Mouse (Mus musculus): ENCODE results near the gene Meis1. TPM values are rescaled to one million over a fixed set of nuclear protein-coding genes. Genes with fewer than 3 reads are reported as not detected.
A peak's percentile ranks its signal among the peaks of the same experiment; 100 is the strongest.

The Meis1 gene
- polyA plus RNA-seq, 1 experiment from 2014 or later = 153 TPM

- 53% methylated on average over 3 of the region's 3 CpGs for WGBS
- no peak overlapping the region for H3K27ac ChIP-seq (ENCODE audit: low read length)
Measured at GRCm38 (mm10) chr11:18947434-18947833, 71.4 kb downstream of the Meis1 start.

DNA sequence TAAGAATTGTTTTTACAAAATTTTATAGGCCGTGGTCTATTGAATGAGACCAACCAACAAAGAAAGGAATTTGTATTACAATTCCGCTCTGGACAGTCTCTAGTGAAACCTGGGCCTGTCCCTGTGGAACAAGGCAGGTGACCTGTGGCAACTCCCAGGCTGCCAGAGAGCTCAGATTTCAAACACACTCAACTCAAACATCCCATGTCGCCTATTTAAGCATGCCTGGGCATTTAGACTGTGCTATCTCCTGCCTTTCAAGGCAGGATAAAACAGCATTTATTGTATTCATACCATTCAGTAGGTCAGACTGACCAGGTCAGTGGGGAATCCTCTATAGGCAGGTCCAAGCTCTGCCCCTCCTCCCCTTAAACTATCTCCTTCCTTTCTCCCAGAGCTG is 73.0 kb downstream of the Meis1 start:
- no peaks in the 10 kb centered on the region; the same call in 1 of the 2 replicates for H3K36me3 ChIP-seq (ENCODE audit: control insufficient read depth, insufficient read depth, low read length)
- no peaks in the 10 kb centered on the region for H3K9me3 ChIP-seq (replicated peaks; ENCODE audit: control insufficient read depth, low read length)
- H3K27me3 ChIP-seq (ENCODE audit: control insufficient read depth, insufficient read depth, low read length) = no peaks in the 10 kb centered on the region
- 35% methylated on average over 3 of the region's 3 CpGs for WGBS
- peak; percentile 57; the same call in 1 of the 2 replicates for ATAC-seq (ENCODE audit: insufficient read depth, low FRiP score)
- H3K9ac ChIP-seq (ENCODE audit: low read length) = no peak overlapping the region
- no peak overlapping the region for H3K4me2 ChIP-seq (ENCODE audit: low read depth, low read length)
- H3K4me3 ChIP-seq (replicated peaks; ENCODE audit: low read length) = no peak overlapping the region
- H3K4me1 ChIP-seq (ENCODE audit: control insufficient read depth, insufficient read depth, low read length) = peaks cover 54% of the 10 kb centered on the region
- no peak overlapping the region; the same call in 1 of the 2 replicates for H3K27ac ChIP-seq (ENCODE audit: low read length)

More at GRCm38 (mm10) chr11:18947434-18947833, 71.4 kb downstream of the Meis1 start:
- no peaks in the 10 kb centered on the region for H3K9me3 ChIP-seq (replicated peaks; ENCODE audit: control insufficient read depth, low read length)
- ATAC-seq (ENCODE audit: insufficient read depth, low FRiP score) = no peak
- H3K4me2 ChIP-seq (ENCODE audit: low read depth, low read length) = no peak overlapping the region
- H3K9ac ChIP-seq (ENCODE audit: low read length) = no peak overlapping the region
- H3K36me3 ChIP-seq (ENCODE audit: control insufficient read depth, insufficient read depth, low read length) = no peaks in the 10 kb centered on the region
- peaks cover 54% of the 10 kb centered on the region for H3K4me1 ChIP-seq (ENCODE audit: control insufficient read depth, insufficient read depth, low read length)
- no peak overlapping the region for H3K4me3 ChIP-seq (replicated peaks; ENCODE audit: low read length)
- no peaks in the 10 kb centered on the region for H3K27me3 ChIP-seq (ENCODE audit: control insufficient read depth, insufficient read depth, low read length)

GRCm38 (mm10) chr11:18944972-18945625 is 73.7 kb downstream of the Meis1 start:
- ATAC-seq (ENCODE audit: insufficient read depth, low FRiP score) = no peak
- Histone ChIP-seq H3K4me1 (ENCODE audit: control insufficient read depth, insufficient read depth, low read length) (peaks cover 51% of the 10 kb centered on the region), H3K27ac (ENCODE audit: low read length) (peak overlapping the region; percentile 39; the same call in 1 of the 2 replicates), H3K36me3 (ENCODE audit: control insufficient read depth, insufficient read depth, low read length) (no peaks in the 10 kb centered on the region; the same call in 1 of the 2 replicates), H3K27me3 (ENCODE audit: control insufficient read depth, insufficient read depth, low read length) (no peaks in the 10 kb centered on the region), H3K9ac (ENCODE audit: low read length) (no peak overlapping the region), H3K9me3 (replicated peaks; ENCODE audit: control insufficient read depth, low read length) (no peaks in the 10 kb centered on the region), H3K4me2 (ENCODE audit: low read depth, low read length) (no peak overlapping the region), H3K4me3 (replicated peaks; ENCODE audit: low read length) (no peak overlapping the region)
- 46% methylated on average over 14 of the region's 14 CpGs for WGBS

DNA sequence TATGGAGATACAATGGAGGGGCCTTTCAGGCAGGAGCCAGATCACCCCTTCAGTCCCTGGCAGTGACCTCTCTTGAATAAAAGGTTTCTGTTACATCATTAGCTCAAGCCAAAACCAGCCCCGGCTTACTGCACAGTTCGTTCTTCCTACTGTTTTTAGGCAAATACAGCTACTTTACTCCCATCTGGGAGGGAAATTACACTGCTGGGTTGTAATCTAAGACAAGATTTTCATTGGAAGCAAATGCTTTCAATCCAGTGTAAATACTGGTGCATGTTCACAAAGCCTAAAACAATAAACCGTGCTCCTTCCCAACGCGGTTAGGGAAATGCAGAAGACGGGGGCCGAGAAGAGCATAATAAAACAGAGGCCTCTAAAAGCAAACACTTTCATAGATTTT is 74.6 kb downstream of the Meis1 start:
- no peak overlapping the region for H3K4me3 ChIP-seq (replicated peaks; ENCODE audit: low read length)
- ATAC-seq (ENCODE audit: insufficient read depth, low FRiP score) = no peak

GRCm38 (mm10) chr11:18942990-18943389 is 75.8 kb downstream of the Meis1 start:
- H3K9ac ChIP-seq (ENCODE audit: low read length) = no peak overlapping the region
- H3K9me3 ChIP-seq (replicated peaks; ENCODE audit: control insufficient read depth, low read length) = no peaks in the 10 kb centered on the region
- 0 out of 2 replicates have a peak, but pooled peaks have one; percentile 10 for ATAC-seq (ENCODE audit: insufficient read depth, low FRiP score)
- peaks cover 47% of the 10 kb centered on the region for H3K4me1 ChIP-seq (ENCODE audit: control insufficient read depth, insufficient read depth, low read length)
- H3K36me3 ChIP-seq (ENCODE audit: control insufficient read depth, insufficient read depth, low read length) = no peaks in the 10 kb centered on the region; the same call in 1 of the 2 replicates
- H3K4me3 ChIP-seq (replicated peaks; ENCODE audit: low read length) = no peak overlapping the region
- no peak overlapping the region for H3K4me2 ChIP-seq (ENCODE audit: low read depth, low read length)
- WGBS = 44% methylated on average over 2 of the region's 2 CpGs
- no peak overlapping the region for H3K27ac ChIP-seq (ENCODE audit: low read length)
- H3K27me3 ChIP-seq (ENCODE audit: control insufficient read depth, insufficient read depth, low read length) = no peaks in the 10 kb centered on the region

More for the DNA sequence above, 74.6 kb downstream of the Meis1 start:
- no peaks in the 10 kb centered on the region for H3K27me3 ChIP-seq (ENCODE audit: control insufficient read depth, insufficient read depth, low read length)
- H3K4me2 ChIP-seq (ENCODE audit: low read depth, low read length) = no peak overlapping the region
- no peaks in the 10 kb centered on the region; the same call in 1 of the 2 replicates for H3K36me3 ChIP-seq (ENCODE audit: control insufficient read depth, insufficient read depth, low read length)
- H3K9me3 ChIP-seq (replicated peaks; ENCODE audit: control insufficient read depth, low read length) = no peaks in the 10 kb centered on the region
- no peak overlapping the region for H3K27ac ChIP-seq (ENCODE audit: low read length)
- WGBS = 42% methylated on average over 7 of the region's 7 CpGs
- peaks cover 49% of the 10 kb centered on the region for H3K4me1 ChIP-seq (ENCODE audit: control insufficient read depth, insufficient read depth, low read length)
- no peak overlapping the region for H3K9ac ChIP-seq (ENCODE audit: low read length)

- Histone ChIP-seq H3K4me3 (replicated peaks; ENCODE audit: low read length) (no peak overlapping the region), H3K36me3 (ENCODE audit: control insufficient read depth, insufficient read depth, low read length) (no peaks in the 10 kb centered on the region; the same call in 1 of the 2 replicates), H3K9ac (ENCODE audit: low read length) (no peak overlapping the region), H3K4me1 (ENCODE audit: control insufficient read depth, insufficient read depth, low read length) (peaks cover 32% of the 10 kb centered on the region), H3K27ac (ENCODE audit: low read length) (no peak overlapping the region), H3K9me3 (replicated peaks; ENCODE audit: control insufficient read depth, low read length) (no peaks in the 10 kb centered on the region), H3K4me2 (ENCODE audit: low read depth, low read length) (no peak overlapping the region), H3K27me3 (ENCODE audit: control insufficient read depth, insufficient read depth, low read length) (no peaks in the 10 kb centered on the region)
- WGBS = 38% methylated on average over 4 of the region's 4 CpGs
- no peak for ATAC-seq (ENCODE audit: insufficient read depth, low FRiP score)
Measured at GRCm38 (mm10) chr11:18940916-18941315, 77.9 kb downstream of the Meis1 start.

DNA sequence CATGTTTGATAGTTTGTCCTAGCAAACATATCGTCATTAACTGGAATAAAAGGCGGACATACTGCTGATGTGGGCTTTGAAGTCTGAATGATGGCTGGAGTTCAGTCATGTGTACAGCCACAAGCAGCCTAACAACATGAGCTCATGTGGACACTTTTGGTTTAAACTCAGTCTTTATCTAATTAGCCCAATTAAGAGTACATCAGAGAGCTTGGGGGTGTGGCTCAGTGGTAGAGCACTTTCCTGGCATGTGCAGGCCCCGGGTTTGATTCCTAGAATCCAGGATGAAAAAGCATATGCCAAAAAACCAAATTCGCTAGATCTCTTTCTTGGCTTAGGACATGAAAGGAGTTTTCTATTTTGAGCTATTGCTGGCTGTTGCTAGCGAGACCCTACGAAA is 83.9 kb downstream of the Meis1 start:
- no peaks in the 10 kb centered on the region for H3K27me3 ChIP-seq (ENCODE audit: control insufficient read depth, insufficient read depth, low read length)
- no peak overlapping the region for H3K4me3 ChIP-seq (replicated peaks; ENCODE audit: low read length)
- 81% methylated on average over 6 of the region's 6 CpGs for WGBS
- H3K4me2 ChIP-seq (ENCODE audit: low read depth, low read length) = no peak overlapping the region
- H3K27ac ChIP-seq (ENCODE audit: low read length) = no peak overlapping the region
- peaks cover 18% of the 10 kb centered on the region for H3K4me1 ChIP-seq (ENCODE audit: control insufficient read depth, insufficient read depth, low read length)
- peaks cover 4% of the 10 kb centered on the region; the same call in 1 of the 2 replicates for H3K36me3 ChIP-seq (ENCODE audit: control insufficient read depth, insufficient read depth, low read length)
- ATAC-seq (ENCODE audit: insufficient read depth, low FRiP score) = no peak
- no peak overlapping the region for H3K9ac ChIP-seq (ENCODE audit: low read length)
- no peaks in the 10 kb centered on the region for H3K9me3 ChIP-seq (replicated peaks; ENCODE audit: control insufficient read depth, low read length)

DNA sequence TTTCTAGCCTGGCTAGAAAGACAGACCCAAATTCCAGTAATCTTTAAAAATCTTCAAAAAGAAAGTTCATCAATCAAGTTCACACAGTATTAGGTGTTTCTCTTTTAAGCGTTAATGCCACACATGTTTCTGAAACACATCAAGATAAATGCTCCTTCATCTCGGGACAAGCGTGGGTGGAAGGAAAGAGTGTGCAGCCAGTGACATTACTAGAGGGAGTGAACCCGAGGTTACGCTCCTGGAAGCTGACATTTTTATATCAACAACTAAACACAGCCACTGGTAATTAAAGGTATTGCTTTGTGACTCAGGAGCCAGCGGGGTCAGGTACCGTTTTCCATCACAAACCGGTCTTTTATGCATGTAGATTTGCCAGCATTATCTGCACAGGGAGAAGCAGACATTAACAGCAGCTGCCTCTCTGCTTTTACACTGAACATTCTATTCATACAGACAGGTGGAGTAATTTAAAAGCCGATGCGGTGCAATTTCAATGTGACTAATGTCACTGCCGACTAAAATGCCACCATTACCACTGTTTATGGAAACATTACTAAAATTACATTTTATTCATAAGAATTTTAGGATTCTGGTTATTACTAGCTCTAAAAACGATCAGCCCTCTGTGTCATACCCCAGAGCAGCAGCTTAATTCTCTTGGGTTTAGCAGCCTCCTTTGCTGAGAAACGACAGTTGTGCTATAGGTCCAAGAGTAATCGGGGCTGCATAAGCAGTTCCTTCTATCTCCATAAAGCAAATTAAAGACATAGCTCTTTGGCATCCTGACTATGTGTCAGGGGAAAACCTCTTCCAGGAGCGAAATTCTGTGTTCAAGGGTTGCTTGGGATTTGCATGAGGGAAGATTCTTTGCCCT is 87.5 kb downstream of the Meis1 start:
- 26% methylated on average over 15 of the region's 15 CpGs for WGBS
- Histone ChIP-seq H3K36me3 (ENCODE audit: control insufficient read depth, insufficient read depth, low read length) (peaks cover 4% of the 10 kb centered on the region; the same call in 1 of the 2 replicates), H3K4me2 (ENCODE audit: low read depth, low read length) (no peak overlapping the region), H3K4me1 (ENCODE audit: control insufficient read depth, insufficient read depth, low read length) (peaks cover 33% of the 10 kb centered on the region), H3K9ac (ENCODE audit: low read length) (no peak overlapping the region), H3K4me3 (replicated peaks; ENCODE audit: low read length) (no peak overlapping the region), H3K27me3 (ENCODE audit: control insufficient read depth, insufficient read depth, low read length) (no peaks in the 10 kb centered on the region), H3K27ac (ENCODE audit: low read length) (peak overlapping the region; percentile 50; the same call in 1 of the 2 replicates), H3K9me3 (replicated peaks; ENCODE audit: control insufficient read depth, low read length) (no peaks in the 10 kb centered on the region)
- ATAC-seq (ENCODE audit: insufficient read depth, low FRiP score) = no peak

Data from stomach, embryonic 16.5 days (tissue).